8 mouse cellular contexts compared by ENCODE assay signal in the genomic region with DNA sequence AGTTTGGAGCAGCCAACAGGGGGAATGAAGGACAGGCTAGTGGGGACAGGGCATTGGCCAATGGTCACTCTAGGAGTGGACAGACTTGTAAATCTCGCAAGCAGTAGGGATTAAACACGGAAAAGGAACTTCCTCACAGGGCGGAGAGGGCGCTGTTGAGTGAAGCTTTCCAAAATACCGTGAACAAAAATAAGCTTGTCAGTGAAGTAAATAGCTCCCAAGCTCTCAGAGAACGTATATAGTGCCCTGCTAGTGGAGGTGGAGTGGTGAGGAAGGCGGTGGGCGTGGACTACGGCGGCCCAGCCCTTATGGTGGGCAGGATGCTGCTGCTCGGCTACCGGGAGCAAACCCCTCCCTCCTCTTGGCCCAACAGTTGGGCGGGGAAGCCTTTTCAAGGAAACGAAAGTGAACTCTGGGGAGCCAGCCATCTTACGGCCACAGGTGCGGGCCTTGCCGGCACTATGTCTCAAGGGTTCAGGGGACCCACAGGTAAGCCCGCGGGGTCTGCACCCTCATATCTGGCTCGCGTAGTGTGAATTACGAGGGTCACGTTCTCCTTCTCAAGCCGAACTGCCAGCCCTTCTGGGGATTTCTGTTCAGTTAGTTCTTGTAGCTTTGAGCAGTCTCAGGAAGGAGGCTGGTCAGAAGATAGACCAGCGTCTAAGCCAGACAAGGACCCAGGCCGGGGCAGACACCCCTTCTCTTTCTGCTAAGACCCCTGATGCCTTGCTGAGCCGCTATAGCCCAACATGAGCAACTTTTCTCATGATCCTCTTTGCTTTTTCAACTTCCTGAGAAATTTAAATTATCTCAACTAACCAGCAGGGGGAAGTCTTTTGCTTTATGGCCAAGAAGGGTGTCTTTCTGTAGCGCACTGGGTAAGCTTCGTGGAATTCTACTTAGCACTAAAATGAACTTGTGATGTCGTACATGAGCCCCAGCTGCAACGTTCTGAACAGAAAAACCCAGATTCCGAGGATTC. TPM values are rescaled to one million over a fixed set of nuclear protein-coding genes. Genes with fewer than 3 reads are reported as not detected.
DNase-seq lines count a peak whose midpoint lies in the region; ATAC-seq and TF ChIP-seq lines count a peak whose summit lies in the region.

No protein-coding gene starts in this region.

- no peaks in the 10 kb centered on the region for H3K9me3 ChIP-seq in ES-E14 (ENCODE audit: control insufficient read depth, insufficient read depth, low read depth, low read length)
- no peaks in the 10 kb centered on the region for H3K9me3 ChIP-seq in heart, embryonic 15.5 days (replicated peaks)
- H3K9me3 ChIP-seq in lung, embryonic 15.5 days: no peaks in the 10 kb centered on the region

- peak overlapping the region; percentile 57 to 84 for H3K4me3 ChIP-seq in ES-E14 (ENCODE audit: insufficient read depth in 1 of 2, low read depth in 1 of 2, low read length in 2 of 2, poor library complexity in 1 of 2, severe bottlenecking in 1 of 2)
- peak overlapping the region; percentile 75 for H3K4me3 ChIP-seq in heart, embryonic 15.5 days
- H3K4me3 ChIP-seq in lung, embryonic 15.5 days: peak overlapping the region; percentile 84

- WGBS in heart, embryonic 15.5 days: 1% methylated on average over 32 of the region's 32 CpGs
- under 1% methylated on average over 32 of the region's 32 CpGs for WGBS in lung, embryonic 15.5 days

- peak overlapping the region; percentile 61 for H3K9ac ChIP-seq in ES-E14 (ENCODE audit: insufficient read depth, low read depth, low read length, poor library complexity, severe bottlenecking)
- H3K9ac ChIP-seq in heart, embryonic 15.5 days: peak overlapping the region; percentile 60
- H3K9ac ChIP-seq in lung, embryonic 15.5 days: peak overlapping the region; percentile 65

- peak; percentile 80 for DNase-seq in ES-E14 (ENCODE audit: low read depth, low spot score)
- peak; percentile 76 for DNase-seq in c-Kit-positive CD71-negative TER-119-negative erythroid progenitor cells, embryonic 14.5 days (ENCODE audit: low read depth)
- peak; percentile 76 for DNase-seq in fibroblast of lung, adult 2 months (ENCODE audit: low read depth)
- peak; percentile 94 for DNase-seq in kidney, postnatal 14 days
- peak; percentile 91 for DNase-seq in thymus, postnatal 0 days (ENCODE audit: low spot score)

- no peaks in the 10 kb centered on the region for H3K27me3 ChIP-seq in heart, embryonic 15.5 days
- H3K27me3 ChIP-seq in lung, embryonic 15.5 days: no peaks in the 10 kb centered on the region

- H3K27ac ChIP-seq in ES-E14 (ENCODE audit: insufficient read depth, low read depth, low read length, poor library complexity, severe bottlenecking): no peak overlapping the region
- H3K27ac ChIP-seq in heart, embryonic 15.5 days: peak overlapping the region; percentile 81
- peak overlapping the region; percentile 82 for H3K27ac ChIP-seq in lung, embryonic 15.5 days

- in situ Hi-C loops in ES-E14 (cut with MboI; ENCODE audit: low sequenced_read_pairs in 2 of 2, unreplicated experiment in 2 of 2): no loop called here

- ATAC-seq in heart, embryonic 15.5 days (replicated peaks; ENCODE audit: insufficient number of reproducible peaks, insufficient read depth, low FRiP score, low read depth): peak; percentile 92
- peak; percentile 95 for ATAC-seq in lung, embryonic 15.5 days (ENCODE audit: borderline replicate concordance, extremely low read depth, low FRiP score, low TSS enrichment)
- peak; percentile 93 for ATAC-seq in neutrophil, adult 5-6 weeks (ENCODE audit: extremely low read depth, insufficient number of reproducible peaks, low FRiP score, poor library complexity, severe bottlenecking)

- H3K4me2 ChIP-seq in heart, embryonic 15.5 days: peak overlapping the region; percentile 71
- H3K4me2 ChIP-seq in lung, embryonic 15.5 days: peak overlapping the region; percentile 90

- H3K4me1 ChIP-seq in ES-E14 (ENCODE audit: control insufficient read depth in 2 of 2, insufficient read depth in 2 of 2, low read length in 2 of 2, poor library complexity in 1 of 2): peaks cover 0 to 7% of the 10 kb centered on the region in 2 experiments; a peak in 2 of 4 replicates
- peaks cover 19% of the 10 kb centered on the region for H3K4me1 ChIP-seq in heart, embryonic 15.5 days (replicated peaks)
- H3K4me1 ChIP-seq in lung, embryonic 15.5 days: peaks cover 6% of the 10 kb centered on the region

- H3K36me3 ChIP-seq in ES-E14 (ENCODE audit: control insufficient read depth, insufficient read depth, low read length, poor library complexity, severe bottlenecking): peaks cover 2% of the 10 kb centered on the region; the same call in 1 of the 2 replicates
- no peaks in the 10 kb centered on the region for H3K36me3 ChIP-seq in heart, embryonic 15.5 days
- H3K36me3 ChIP-seq in lung, embryonic 15.5 days: no peaks in the 10 kb centered on the region

TF ChIP-seq in ES-E14, 5 proteins besides CTCF, POLR2A, EP300 and RAD21:
- no peak for TF ChIP-seq ZC3H11A (IDR thresholded peaks at IDR 0.05; ENCODE audit: borderline replicate concordance, low read depth, low read length)
- TF ChIP-seq CHD2 (IDR thresholded peaks at IDR 0.05; ENCODE audit: low read depth, low read length): no peak
- no peak for TF ChIP-seq MAFK (IDR thresholded peaks at IDR 0.05; ENCODE audit: insufficient read depth, low read depth, low read length)
- TF ChIP-seq ZNF384 (IDR thresholded peaks at IDR 0.05; ENCODE audit: low read depth, low read length): no peak
- 0 out of 2 replicates have a peak, but pooled peaks have one; percentile 19 for TF ChIP-seq HCFC1 (IDR thresholded peaks at IDR 0.05; ENCODE audit: borderline replicate concordance, insufficient read depth, low read length)

RNA-seq across cellular contexts. Expression of gene Adar, which starts 15.8 kb away (rescaled TPM):
- total RNA-seq in ES-E14 (2012; rRNA removed): 35.2 and 42.7 TPM in 2 replicates
- 6.1 and 9.3 TPM in 2 replicates for polyA plus RNA-seq in heart, embryonic 15.5 days (2015; fragmentation: Nextera tagmentation; extraction: Ambion mirVana)
- polyA plus RNA-seq in lung, embryonic 15.5 days (2015; fragmentation: Nextera tagmentation; extraction: Ambion mirVana): 10.8 and 11.3 TPM in 2 replicates
- 114 and 118 TPM in 2 replicates for total RNA-seq in neutrophil, adult 5-6 weeks (2017)
- polyA plus RNA-seq in thymus, postnatal 0 days (2015; fragmentation: Nextera tagmentation; extraction: Ambion mirVana): 18.4 and 22.1 TPM in 2 replicates

RNA-seq across cellular contexts. Expression of gene Chrnb2, which starts 33.8 kb away (rescaled TPM):
- 0.67 and 2.1 TPM in 2 replicates for total RNA-seq in ES-E14 (2012; rRNA removed)
- 0.18 and 0.47 TPM in 2 replicates for polyA plus RNA-seq in heart, embryonic 15.5 days (2015; fragmentation: Nextera tagmentation; extraction: Ambion mirVana)
- 0.30 and 0.36 TPM in 2 replicates for polyA plus RNA-seq in lung, embryonic 15.5 days (2015; fragmentation: Nextera tagmentation; extraction: Ambion mirVana)
- 2.0 and 2.1 TPM in 2 replicates for total RNA-seq in neutrophil, adult 5-6 weeks (2017)
- 0.53 and 0.55 TPM in 2 replicates for polyA plus RNA-seq in thymus, postnatal 0 days (2015; fragmentation: Nextera tagmentation; extraction: Ambion mirVana)

RNA-seq across cellular contexts. Expression of gene Ube2q1, which starts 42.8 kb away (rescaled TPM):
- total RNA-seq in ES-E14 (2012; rRNA removed): 45.2 and 47.6 TPM in 2 replicates
- 6.8 and 8.4 TPM in 2 replicates for polyA plus RNA-seq in heart, embryonic 15.5 days (2015; fragmentation: Nextera tagmentation; extraction: Ambion mirVana)
- polyA plus RNA-seq in lung, embryonic 15.5 days (2015; fragmentation: Nextera tagmentation; extraction: Ambion mirVana): 10.8 and 12.0 TPM in 2 replicates
- 167 and 174 TPM in 2 replicates for total RNA-seq in neutrophil, adult 5-6 weeks (2017)
- polyA plus RNA-seq in thymus, postnatal 0 days (2015; fragmentation: Nextera tagmentation; extraction: Ambion mirVana): 16.6 and 16.7 TPM in 2 replicates
